Mouse (Mus musculus) retina, postnatal 1 day (tissue): ENCODE data around the gene Gramd4.

Experiments used
- DNase-seq: peaks from one replicate; pipeline ENCODE4 v3.0.0-alpha.2; 2012

Gene Gramd4

GRCm38 (mm10) chr15:86185689-86186569 is 128.4 kb downstream of the Gramd4 start, which contains the start of gene Cerk:
TSS of gene Cerk (minus strand) at chr15:86186141.
- DNase-seq = peak; percentile 79

GRCm38 (mm10) chr15:86186686-86187085 is 129.2 kb downstream of the Gramd4 start:
- no peak for DNase-seq
